25 mouse cellular contexts compared by ENCODE assay signal in genomic region chr11:71581775-71582174, GRCm38 (mm10).
A peak's percentile ranks its signal among the peaks of the same experiment; 100 is the strongest.
DNase-seq lines count a peak whose midpoint lies in the region; ATAC-seq and TF ChIP-seq lines count a peak whose summit lies in the region.
"Had no signal": no experiment of that assay in that cellular context is flagged by ENCODE, and none has a peak within 500 bp of the region (broad histone marks: within the 10 kb centered on the region; RNA-seq: fewer than 3 reads in every experiment).

No protein-coding gene starts in this region.

- no peak overlapping the region for H3K4me2 ChIP-seq in hindbrain, postnatal 0 days (ENCODE audit: low read depth, low read length)
- H3K4me2 ChIP-seq in hindbrain, embryonic 11.5 days (replicated peaks; ENCODE audit: low read depth, low read length), result no peak overlapping the region
- no peak overlapping the region for H3K4me2 ChIP-seq in forebrain, embryonic 13.5 days
- H3K4me2 ChIP-seq: heart, embryonic 13.5 days; limb, embryonic 13.5 days; liver, embryonic 11.5 days; midbrain, embryonic 13.5 days had no signal

- H3K36me3 ChIP-seq in hindbrain, postnatal 0 days (ENCODE audit: insufficient read depth, low read length), result no peaks in the 10 kb centered on the region
- no peaks in the 10 kb centered on the region for H3K36me3 ChIP-seq in hindbrain, embryonic 11.5 days (ENCODE audit: control insufficient read depth, insufficient read depth, low read length)
- H3K36me3 ChIP-seq in forebrain, embryonic 13.5 days (ENCODE audit: poor library complexity, severe bottlenecking), result no peaks in the 10 kb centered on the region
- H3K36me3 ChIP-seq: heart, embryonic 13.5 days; hindbrain, embryonic 10.5 days; limb, embryonic 13.5 days; midbrain, embryonic 13.5 days had no signal

- DNase-seq in hindbrain, postnatal 0 days (ENCODE audit: low spot score), result peak; percentile 50
- no peak for DNase-seq in hindbrain, embryonic 11.5 days (ENCODE audit: low spot score)
- peak; percentile 7 for DNase-seq in ES-CJ7 (ENCODE audit: low read depth, low spot score)
- peak; percentile 0 for DNase-seq in Patski (ENCODE audit: low read depth, low spot score)
- DNase-seq in thymus, postnatal 25 days, result no peak
- no peak for DNase-seq in gastrocnemius, adult 8-10 months (ENCODE audit: low spot score in 2 of 2)
- DNase-seq: adrenal gland, postnatal 25 days; cerebellum, adult 2 months; cerebellum, postnatal 36 days; gastrocnemius, adult 2 months; heart, postnatal 10 days; kidney, adult 9 months; kidney, postnatal 10 days had no signal

- POLR2A ChIA-PET in Patski (lab: Charles Lee), result no interaction called here

- no peaks in the 10 kb centered on the region for H3K9me3 ChIP-seq in hindbrain, postnatal 0 days (ENCODE audit: low read length)
- no peaks in the 10 kb centered on the region for H3K9me3 ChIP-seq in hindbrain, embryonic 11.5 days (ENCODE audit: control insufficient read depth, low read length)
- no peaks in the 10 kb centered on the region for H3K9me3 ChIP-seq in forebrain, embryonic 13.5 days (replicated peaks)
- H3K9me3 ChIP-seq: heart, embryonic 13.5 days; hindbrain, embryonic 10.5 days; limb, embryonic 13.5 days; midbrain, embryonic 13.5 days had no signal

- H3K9ac ChIP-seq in hindbrain, postnatal 0 days (replicated peaks; ENCODE audit: low read length), result no peak overlapping the region
- H3K9ac ChIP-seq in hindbrain, embryonic 11.5 days (ENCODE audit: low read depth, low read length), result no peak overlapping the region
- no peak overlapping the region for H3K9ac ChIP-seq in forebrain, embryonic 13.5 days
- H3K9ac ChIP-seq: heart, embryonic 13.5 days; limb, embryonic 13.5 days; midbrain, embryonic 13.5 days had no signal

- TF ChIP-seq CTCF in hindbrain, postnatal 0 days (IDR thresholded peaks at IDR 0.05; ENCODE audit: low read depth), result no peak
- no peak for TF ChIP-seq CTCF in Patski (IDR thresholded peaks at IDR 0.05)

- WGBS in hindbrain, postnatal 0 days, result 19% methylated on average over 2 of the region's 2 CpGs
- WGBS in hindbrain, embryonic 11.5 days, result 35% methylated on average over 2 of the region's 2 CpGs
- WGBS in forebrain, embryonic 13.5 days, result 18% methylated on average over 2 of the region's 2 CpGs

- in situ Hi-C loops in Patski (cut with MboI; ENCODE audit: low pct_unique_long_range_greater_than_20kb), result no loop called here

- CTCF ChIA-PET in Patski (lab: Charles Lee), result no interaction called here

- no peak for ATAC-seq in hindbrain, postnatal 0 days
- ATAC-seq in hindbrain, embryonic 11.5 days (ENCODE audit: low FRiP score), result no peak
- ATAC-seq in Patski, result peak; percentile 67
- peak; percentile 84 for ATAC-seq in forebrain, embryonic 13.5 days
- ATAC-seq in monocyte, adult 5-6 weeks (replicated peaks; ENCODE audit: insufficient number of reproducible peaks, low FRiP score, low TSS enrichment, poor library complexity, severe bottlenecking), result no peak
- ATAC-seq: CD4-positive, CD25-positive, alpha-beta regulatory T cell, adult 4 months; hindbrain, embryonic 16.5 days; intestine, embryonic 16.5 days; midbrain, embryonic 13.5 days had no signal

- H3K4me1 ChIP-seq in hindbrain, postnatal 0 days (ENCODE audit: insufficient read depth, low read length), result no peaks in the 10 kb centered on the region
- H3K4me1 ChIP-seq in hindbrain, embryonic 11.5 days (replicated peaks; ENCODE audit: control insufficient read depth, insufficient read depth, low read length), result no peaks in the 10 kb centered on the region
- peaks cover 16% of the 10 kb centered on the region for H3K4me1 ChIP-seq in forebrain, embryonic 13.5 days
- H3K4me1 ChIP-seq: heart, embryonic 13.5 days; limb, embryonic 13.5 days had no signal

- no peak overlapping the region for H3K27ac ChIP-seq in hindbrain, postnatal 0 days
- no peak overlapping the region for H3K27ac ChIP-seq in hindbrain, embryonic 11.5 days (ENCODE audit: low read depth, low read length)
- H3K27ac ChIP-seq in forebrain, embryonic 13.5 days, result no peak overlapping the region
- H3K27ac ChIP-seq: gastrocnemius, adult 2 months; heart, embryonic 13.5 days; hindbrain, embryonic 10.5 days; left cerebral cortex, adult 2 months; limb, embryonic 13.5 days; macrophage; midbrain, embryonic 13.5 days had no signal

- H3K27me3 ChIP-seq in hindbrain, postnatal 0 days (ENCODE audit: insufficient read depth, low read length), result no peaks in the 10 kb centered on the region
- no peaks in the 10 kb centered on the region for H3K27me3 ChIP-seq in hindbrain, embryonic 11.5 days (ENCODE audit: control insufficient read depth, insufficient read depth, low read length)
- no peaks in the 10 kb centered on the region for H3K27me3 ChIP-seq in Patski
- no peaks in the 10 kb centered on the region for H3K27me3 ChIP-seq in forebrain, embryonic 13.5 days
- H3K27me3 ChIP-seq: heart, embryonic 13.5 days; limb, embryonic 13.5 days; midbrain, embryonic 13.5 days had no signal

- no peak overlapping the region for H3K4me3 ChIP-seq in hindbrain, postnatal 0 days (ENCODE audit: low read length)
- H3K4me3 ChIP-seq in hindbrain, embryonic 11.5 days (ENCODE audit: low read depth, low read length), result no peak overlapping the region
- H3K4me3 ChIP-seq in forebrain, embryonic 13.5 days, result no peak overlapping the region
- H3K4me3 ChIP-seq: gastrocnemius, adult 2 months; heart, embryonic 13.5 days; hindbrain, embryonic 10.5 days; left cerebral cortex, adult 2 months; limb, embryonic 13.5 days; midbrain, embryonic 13.5 days had no signal

Comparison
In these comparisons a context has a peak if more than half of its experiments do, and no peak if none do; other contexts are left out.
1. DNase-seq: peak in hindbrain, postnatal 0 days (single experiment), ES-CJ7 (single experiment) and Patski (single experiment); none in hindbrain, embryonic 11.5 days (single experiment), thymus, postnatal 25 days (single experiment) and gastrocnemius, adult 8-10 months (0 of 2).
2. ATAC-seq: peak in Patski (single experiment) and forebrain, embryonic 13.5 days (single experiment); none in hindbrain, postnatal 0 days (single experiment), hindbrain, embryonic 11.5 days (single experiment) and monocyte, adult 5-6 weeks (single experiment).